Mouse (Mus musculus) MEL (cell line): Measurements from ENCODE around the gene Spen. TPM values are rescaled to one million over a fixed set of nuclear protein-coding genes. Genes with fewer than 3 reads are reported as not detected.

Experiments
- DNase-seq: peaks from one replicate; pipeline ENCODE4 v3.0.0; 2011; ENCODE audit warnings: low read depth, low spot score
- H3K27ac ChIP-seq: 2 replicates; pipeline ENCODE4 v1.5.1; 2012; ENCODE audit warnings: low read depth, mild to moderate bottlenecking, control low read depth, low read length, moderate library complexity; ENCODE audit not compliant: control insufficient read depth
- H3K27me3 ChIP-seq, 2 experiments: fragments of 150-350 bp in 1 of 2; sonication (generic) in 1 of 2; 2 replicates each; pipeline ENCODE4 v1.6.1; 2012; ENCODE audit warnings: low read length in 2 of 2, mild to moderate bottlenecking in 2 of 2, improper control_type of control experiment in 1 of 2, moderate library complexity in 1 of 2; ENCODE audit not compliant: insufficient read depth in 2 of 2, control insufficient read depth in 1 of 2
- H3K36me3 ChIP-seq, 2 experiments: 2 replicates each; pipeline ENCODE4 v1.6.1; 2012 to 2014; ENCODE audit warnings: low read length in 2 of 2, improper control_type of control experiment in 1 of 2, inconsistent platforms in 1 of 2, mild to moderate bottlenecking in 1 of 2; ENCODE audit not compliant: insufficient read depth in 2 of 2, control insufficient read depth in 1 of 2
- H3K4me1 ChIP-seq, 2 experiments: fragments of 150-350 bp in 1 of 2; sonication (generic) in 1 of 2; 2 replicates each; pipeline ENCODE4 v1.6.1; 2012; ENCODE audit warnings: low read length in 2 of 2, improper control_type of control experiment in 1 of 2, mild to moderate bottlenecking in 1 of 2; ENCODE audit not compliant: insufficient read depth in 2 of 2, control insufficient read depth in 1 of 2
- H3K4me3 ChIP-seq, 2 experiments: fragments of 150-350 bp in 1 of 2; sonication (generic) in 1 of 2; 2 replicates each; pipeline ENCODE4 v1.5.1; 2012; ENCODE audit warnings: low read depth in 2 of 2, low read length in 2 of 2, mild to moderate bottlenecking in 2 of 2, moderate library complexity in 2 of 2, control low read depth in 1 of 2, improper control_type of control experiment in 1 of 2; ENCODE audit not compliant: control insufficient read depth in 1 of 2, insufficient read depth in 1 of 2
- H3K79me2 ChIP-seq: 2 replicates; pipeline ENCODE4 v1.6.1; 2012; ENCODE audit warnings: mild to moderate bottlenecking, low read length, moderate library complexity; ENCODE audit not compliant: control insufficient read depth, poor library complexity, insufficient read depth
- H3K9ac ChIP-seq: 2 replicates; pipeline ENCODE4 v1.6.1; 2012; ENCODE audit warnings: low read depth, mild to moderate bottlenecking, control low read depth, low read length, moderate library complexity; ENCODE audit not compliant: control insufficient read depth, poor library complexity, severe bottlenecking
- H3K9me3 ChIP-seq: fragments of 150-350 bp; sonication (generic); replicated peaks from 2 replicates; pipeline ENCODE4 v1.6.1; 2012; ENCODE audit warnings: mild to moderate bottlenecking, low read length, improper control_type of control experiment, moderate library complexity; ENCODE audit not compliant: insufficient read depth
- BHLHE40 ChIP-seq: IDR thresholded peaks from 2 replicates; pipeline ENCODE4 v1.6.1; 2012; ENCODE audit warnings: low read depth, mild to moderate bottlenecking, inconsistent platforms, low read length, improper control_type of control experiment, borderline replicate concordance
- CHD1 ChIP-seq: IDR thresholded peaks from 2 replicates; pipeline ENCODE4 v1.6.1; 2012; ENCODE audit warnings: low read depth, mild to moderate bottlenecking, inconsistent platforms, low read length, improper control_type of control experiment
- CHD2 ChIP-seq: IDR thresholded peaks from 2 replicates; pipeline ENCODE4 v1.6.1; 2011; ENCODE audit warnings: low read length, improper control_type of control experiment
- CTCF ChIP-seq, 3 experiments: IDR thresholded peaks in 2 of 3; conservative IDR thresholded peaks in 1 of 3; 2 replicates each; pipeline ENCODE4 v1.5.1; 2011 to 2012; ENCODE audit warnings: low read length in 3 of 3, low read depth in 2 of 3, mild to moderate bottlenecking in 2 of 3, improper control_type of control experiment in 1 of 3, inconsistent platforms in 1 of 3, mixed read lengths in 1 of 3, moderate library complexity in 1 of 3; ENCODE audit not compliant: control insufficient read depth in 1 of 3, insufficient read depth in 1 of 3, poor library complexity in 1 of 3, severe bottlenecking in 1 of 3
- ELF1 ChIP-seq: IDR thresholded peaks from 2 replicates; pipeline ENCODE4 v1.6.1; 2014; ENCODE audit warnings: low read depth, mild to moderate bottlenecking, inconsistent platforms, low read length, improper control_type of control experiment, moderate library complexity
- EP300 ChIP-seq, 2 experiments: IDR thresholded peaks; 2 replicates each; pipeline ENCODE4 v1.6.1; 2011; ENCODE audit warnings: improper control_type of control experiment in 2 of 2, low read length in 2 of 2, low read depth in 1 of 2, mild to moderate bottlenecking in 1 of 2
- ETS1 ChIP-seq: IDR thresholded peaks from 2 replicates; pipeline ENCODE4 v1.6.1; 2012; ENCODE audit warnings: low read depth, mild to moderate bottlenecking, inconsistent platforms, low read length, improper control_type of control experiment, moderate library complexity
- GATA1 ChIP-seq: IDR thresholded peaks from 2 replicates; pipeline ENCODE4 v1.6.1; 2011; ENCODE audit warnings: low read depth, low read length, improper control_type of control experiment
- HCFC1 ChIP-seq: IDR thresholded peaks from 2 replicates; pipeline ENCODE4 v1.6.1; 2012; ENCODE audit warnings: low read depth, mild to moderate bottlenecking, inconsistent platforms, low read length, improper control_type of control experiment, moderate library complexity
- JUND ChIP-seq: IDR thresholded peaks from 2 replicates; pipeline ENCODE4 v1.6.1; 2011; ENCODE audit warnings: low read depth, mild to moderate bottlenecking, improper control_type of control experiment, low read length
- MAX ChIP-seq: IDR thresholded peaks from 2 replicates; pipeline ENCODE4 v1.6.1; 2011; ENCODE audit warnings: low read length, improper control_type of control experiment
- MYB ChIP-seq: IDR thresholded peaks from 2 replicates; pipeline ENCODE4 v1.6.1; 2011; ENCODE audit warnings: mild to moderate bottlenecking, low read depth, low read length, improper control_type of control experiment
- MYC ChIP-seq: IDR thresholded peaks from 2 replicates; pipeline ENCODE4 v1.6.1; 2011; ENCODE audit warnings: low read depth, mild to moderate bottlenecking, low read length, improper control_type of control experiment, moderate library complexity
- POLR2A ChIP-seq, 2 experiments: IDR thresholded peaks; 2 replicates each; pipeline ENCODE4 v1.6.1; 2011 to 2012; ENCODE audit warnings: low read length in 2 of 2, mild to moderate bottlenecking in 2 of 2, control low read depth in 1 of 2, improper control_type of control experiment in 1 of 2, low read depth in 1 of 2, moderate library complexity in 1 of 2; ENCODE audit not compliant: control insufficient read depth in 1 of 2, insufficient read depth in 1 of 2, poor library complexity in 1 of 2
- POLR2AphosphoS2 ChIP-seq: IDR thresholded peaks from 2 replicates; pipeline ENCODE4 v1.6.1; 2011; ENCODE audit warnings: low read length, improper control_type of control experiment
- POLR2AphosphoS5 ChIP-seq: IDR thresholded peaks from 2 replicates; pipeline ENCODE4 v1.6.1; 2012; ENCODE audit warnings: low read depth, borderline replicate concordance, mild to moderate bottlenecking, inconsistent platforms, low read length, moderate library complexity, mixed read lengths
- RAD21 ChIP-seq: IDR thresholded peaks from 2 replicates; pipeline ENCODE4 v1.6.1; 2011; ENCODE audit warnings: mild to moderate bottlenecking, low read depth, low read length, improper control_type of control experiment
- RCOR1 ChIP-seq: IDR thresholded peaks from 2 replicates; pipeline ENCODE4 v1.6.1; 2012; ENCODE audit warnings: low read depth, mild to moderate bottlenecking, inconsistent platforms, low read length, improper control_type of control experiment
- TCF12 ChIP-seq: IDR thresholded peaks from 2 replicates; pipeline ENCODE4 v1.6.1; 2014; ENCODE audit warnings: low read depth, mild to moderate bottlenecking, inconsistent platforms, low read length, improper control_type of control experiment, moderate library complexity
- UBTF ChIP-seq: IDR thresholded peaks from 2 replicates; pipeline ENCODE4 v1.6.1; 2012; ENCODE audit warnings: low read depth, mild to moderate bottlenecking, inconsistent platforms, low read length, improper control_type of control experiment, moderate library complexity, borderline replicate concordance; ENCODE audit not compliant: insufficient read depth
- USF2 ChIP-seq, 2 experiments: IDR thresholded peaks; 2 replicates each; pipeline ENCODE4 v1.6.1; 2011 to 2012; ENCODE audit warnings: improper control_type of control experiment in 2 of 2, low read length in 2 of 2, borderline replicate concordance in 1 of 2, inconsistent platforms in 1 of 2, low read depth in 1 of 2, mild to moderate bottlenecking in 1 of 2; ENCODE audit not compliant: insufficient read depth in 1 of 2
- ZC3H11A ChIP-seq: IDR thresholded peaks from 2 replicates; pipeline ENCODE4 v1.6.1; 2012; ENCODE audit warnings: low read depth, mild to moderate bottlenecking, inconsistent platforms, low read length, improper control_type of control experiment
- ZNF384 ChIP-seq: IDR thresholded peaks from 2 replicates; pipeline ENCODE4 v1.6.1; 2012; ENCODE audit warnings: low read depth, mild to moderate bottlenecking, inconsistent platforms, low read length, improper control_type of control experiment
- polyA plus RNA-seq, 2 experiments: library from polyadenylated mRNA; stranded (reverse) in 1 of 2; unstranded in 1 of 2; fragments of >175 nt in 1 of 2; fragments of >200 nt in 1 of 2; gene quantifications; 2 replicates each; pipeline versions ENCODE4 v1.2.1 to v1.2.4; 2012; ENCODE audit warnings: low replicate concordance in 2 of 2, low read depth in 1 of 2; ENCODE audit not compliant: insufficient read length in 2 of 2, insufficient read depth in 1 of 2, missing spikeins in 1 of 2
- total RNA-seq: library from RNA; depleted of rRNA; stranded (reverse); fragments of 300-350 nt; gene quantifications from 2 replicates; pipeline ENCODE4 v1.2.3, GENCODE M21; 2012

The Spen gene
- total and polyA plus RNA-seq, 3 experiments, result 11.9 to 102 (median 46.9) TPM

DNA sequence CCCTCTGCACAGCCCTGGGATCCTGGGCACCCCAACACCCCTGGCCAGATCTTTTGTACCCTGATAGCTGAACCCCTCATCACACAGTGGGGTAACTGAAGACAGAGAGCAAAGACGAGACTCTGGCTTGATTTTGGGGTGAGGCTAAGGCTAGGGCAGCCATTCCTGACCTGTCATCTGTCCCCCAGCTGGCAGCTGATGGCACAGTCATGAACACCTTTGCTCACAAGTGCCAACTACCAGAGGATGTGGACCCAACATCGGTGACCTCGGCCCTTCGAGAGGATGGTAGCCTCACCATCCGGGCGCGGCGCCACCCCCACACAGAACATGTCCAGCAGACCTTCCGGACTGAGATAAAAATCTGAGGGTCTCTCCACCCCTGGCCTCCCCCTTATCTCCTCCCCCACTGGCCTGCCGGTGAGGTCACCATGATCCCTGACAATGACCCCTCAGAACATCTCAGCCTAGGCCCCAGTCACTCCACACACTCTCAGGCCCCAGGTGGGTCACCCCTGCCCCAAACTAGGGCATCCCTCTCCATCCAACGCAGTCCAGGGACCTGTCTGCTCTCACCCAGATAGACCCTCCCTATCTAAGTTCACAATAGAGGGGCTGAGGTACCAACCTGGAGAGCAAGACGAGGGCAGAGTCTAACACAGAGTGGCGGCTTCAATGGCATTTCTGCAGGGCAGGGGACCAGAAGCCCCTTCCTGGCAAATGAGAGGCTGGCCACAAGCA is 114.5 kb downstream of the Spen start:
- Histone ChIP-seq H3K79me2 (no peaks in the 10 kb centered on the region), H3K9me3 (no peaks in the 10 kb centered on the region), H3K27me3 (no peaks in the 10 kb centered on the region; a peak in 1 of 4 replicates), H3K9ac (no peak overlapping the region), H3K4me1 (no peaks in the 10 kb centered on the region), H3K36me3 (no peaks in the 10 kb centered on the region), H3K27ac (no peak overlapping the region), H3K4me3 (no peak overlapping the region)
- DNase-seq, result no peak
- TF ChIP-seq ETS1 (no peak), CHD1 (no peak), CHD2 (no peak), HCFC1 (no peak), MYC (no peak), GATA1 (no peak), ZC3H11A (no peak), RCOR1 (no peak), TCF12 (no peak), MAX (no peak)

DNA sequence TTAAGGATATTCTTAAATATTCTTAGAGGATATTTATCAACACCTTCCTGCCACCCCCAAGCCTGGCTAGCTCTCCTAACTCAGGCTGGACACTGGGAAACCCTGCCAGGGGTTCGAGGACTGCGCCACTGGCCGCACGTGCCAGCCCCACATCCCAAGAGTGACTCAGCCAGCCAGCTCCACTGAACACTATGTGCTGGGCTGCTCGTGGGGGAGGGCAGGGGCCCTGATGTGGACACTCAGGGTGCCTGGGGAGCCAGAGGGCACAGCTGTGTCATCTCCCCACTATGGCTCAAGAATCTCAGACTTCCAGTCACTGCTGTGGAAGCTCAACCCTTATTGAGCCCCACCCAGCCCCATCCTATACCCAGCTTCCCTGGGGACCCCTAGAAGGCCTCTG is 115.1 kb downstream of the Spen start:
- no peaks in the 10 kb centered on the region; a peak in 1 of 4 replicates for H3K27me3 ChIP-seq
- no peak for TF ChIP-seq MAX
- no peak for TF ChIP-seq RAD21
- TF ChIP-seq EP300 (IDR thresholded peaks at IDR 0.05; ENCODE audit: low read depth in 1 of 2, low read length in 2 of 2), result no peak
- TF ChIP-seq ETS1, result no peak
- no peak for TF ChIP-seq POLR2A (IDR thresholded peaks at IDR 0.05; ENCODE audit: control insufficient read depth in 1 of 2, insufficient read depth in 1 of 2, low read depth in 1 of 2, low read length in 2 of 2, poor library complexity in 1 of 2)
- no peak for TF ChIP-seq MYB
- H3K4me3 ChIP-seq, result no peak overlapping the region

DNA sequence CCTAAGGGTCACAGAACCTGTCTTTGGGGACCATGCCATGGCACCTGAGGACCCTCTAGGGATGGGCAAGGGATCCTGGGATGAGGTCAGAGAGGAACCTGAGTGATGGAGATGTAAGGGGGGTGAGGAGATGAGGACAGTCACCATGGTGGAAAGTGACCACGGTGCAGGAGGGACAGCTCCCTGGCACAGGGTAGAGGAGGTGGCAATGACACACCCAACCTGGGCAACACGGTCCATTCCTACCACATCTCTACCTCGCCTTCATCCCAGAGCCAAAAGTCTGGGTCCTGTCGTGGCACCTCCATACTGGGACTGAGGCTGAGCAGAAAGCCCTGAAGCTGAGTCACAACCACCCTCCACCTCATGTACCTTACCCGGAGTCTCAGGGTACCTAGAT is 115.6 kb downstream of the Spen start:
- Histone ChIP-seq H3K27me3 (no peaks in the 10 kb centered on the region; a peak in 1 of 4 replicates), H3K4me3 (no peak overlapping the region), H3K27ac (no peak overlapping the region), H3K9me3 (no peaks in the 10 kb centered on the region), H3K79me2 (no peaks in the 10 kb centered on the region), H3K4me1 (no peaks in the 10 kb centered on the region), H3K9ac (no peak overlapping the region), H3K36me3 (no peaks in the 10 kb centered on the region)
- no peak for DNase-seq
- no peak for TF ChIP-seq MYC
- TF ChIP-seq BHLHE40, result no peak
- TF ChIP-seq RAD21, result no peak
- TF ChIP-seq ELF1, result no peak
- TF ChIP-seq MAX, result no peak
- TF ChIP-seq ETS1, result no peak
- no peak for TF ChIP-seq JUND
- TF ChIP-seq POLR2AphosphoS5, result no peak
- TF ChIP-seq UBTF, result no peak
- TF ChIP-seq USF2 (IDR thresholded peaks at IDR 0.05; ENCODE audit: borderline replicate concordance in 1 of 2, insufficient read depth in 1 of 2, low read depth in 1 of 2, low read length in 2 of 2), result no peak
- TF ChIP-seq TCF12, result no peak
- no peak for TF ChIP-seq ZNF384
- no peak for TF ChIP-seq CTCF (IDR thresholded peaks at IDR 0.05 in 2 of 3, conservative IDR thresholded peaks at IDR 0.05 in 1 of 3; ENCODE audit: control insufficient read depth in 1 of 3, insufficient read depth in 1 of 3, low read depth in 2 of 3, low read length in 3 of 3, poor library complexity in 1 of 3, severe bottlenecking in 1 of 3)
- no peak for TF ChIP-seq POLR2AphosphoS2
- TF ChIP-seq CHD1, result no peak

More for the DNA sequence above, 115.1 kb downstream of the Spen start:
- Histone ChIP-seq H3K79me2 (no peaks in the 10 kb centered on the region), H3K9ac (no peak overlapping the region), H3K27ac (no peak overlapping the region), H3K4me1 (no peaks in the 10 kb centered on the region), H3K9me3 (no peaks in the 10 kb centered on the region), H3K36me3 (no peaks in the 10 kb centered on the region)
- no peak for DNase-seq
